Mouse (Mus musculus) kidney, embryonic 15.5 days (tissue): ENCODE data around the gene Abcg3. TPM values are rescaled to one million over a fixed set of nuclear protein-coding genes. Genes with fewer than 3 reads are reported as not detected.

ENCODE experiments used
- polyA plus RNA-seq: library from polyadenylated mRNA; unstranded; fragments of >200 nt; fragmentation: Nextera tagmentation; extraction: Ambion mirVana; gene quantifications from 2 replicates; pipeline ENCODE4 v1.2.1, GENCODE M21; 2015

Abcg3 gene
- polyA plus RNA-seq, 1 experiment from 2014 or later: 1.3 TPM

Other genes starting within 250 kb of the Abcg3 start
- gene Zfp951, start 122.6 kb downstream of the Abcg3 start, polyA plus RNA-seq: 3.3 and 3.5 TPM in 2 replicates
- gene Gbp9, start 156.8 kb upstream of the Abcg3 start, polyA plus RNA-seq: 2.4 and 2.5 TPM in 2 replicates
- 0.54 and 0.91 TPM in 2 replicates for gene Gbp8, start 156.8 kb upstream of the Abcg3 start, polyA plus RNA-seq
- gene Gbp4, start 156.9 kb upstream of the Abcg3 start, polyA plus RNA-seq: 0.33 and 0.49 TPM in 2 replicates